Mouse (Mus musculus) granulocyte monocyte progenitor cell, adult 5-6 weeks (primary cell): Measurements from ENCODE around the gene Sccpdh. TPM values are rescaled to one million over a fixed set of nuclear protein-coding genes. Genes with fewer than 3 reads are reported as not detected.

Experiments
- ATAC-seq: replicated peaks from 2 replicates; pipeline ENCODE4 v1.8.0; 2016; ENCODE audit warnings: mild to moderate bottlenecking, moderate TSS enrichment, inconsistent platforms; ENCODE audit not compliant: poor library complexity, severe bottlenecking
- total RNA-seq, 2 experiments: library from RNA; stranded (forward) in 1 of 2; stranded (reverse) in 1 of 2; fragments of 200-712, 200-1000 nt in 1 of 2; fragments of >200 nt in 1 of 2; fragmentation: Nextera tagmentation in 1 of 2; gene quantifications; 2 replicates each; pipeline ENCODE4 v1.2.3; 2014 to 2017

The Sccpdh gene
- total RNA-seq, 2 experiments from 2014 or later = 14.8 to 60.4 TPM

- ATAC-seq = no peak
Observed at GRCm38 (mm10) chr1:179722811-179723469, 54.9 kb downstream of the Sccpdh start.

DNA sequence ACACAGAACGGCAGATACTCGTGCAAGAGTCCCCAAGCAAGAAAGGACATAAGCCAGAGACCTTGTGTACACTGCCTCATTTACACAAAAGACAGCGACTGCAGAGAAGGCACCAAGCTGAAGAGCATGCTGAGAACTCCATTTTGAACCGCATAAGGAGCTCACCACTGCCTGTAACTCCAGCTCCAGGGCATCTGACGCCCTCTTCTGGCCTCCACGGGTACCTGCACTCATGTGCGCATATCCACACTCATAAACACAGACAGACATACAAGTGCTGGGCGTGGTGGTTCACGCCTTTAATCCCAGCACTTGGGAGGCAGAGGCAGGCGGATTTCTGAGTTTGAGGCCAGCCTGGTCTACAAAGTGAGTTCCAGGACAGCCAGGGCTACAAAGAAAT, 60.7 kb downstream of the Sccpdh start:
- no peak for ATAC-seq

DNA sequence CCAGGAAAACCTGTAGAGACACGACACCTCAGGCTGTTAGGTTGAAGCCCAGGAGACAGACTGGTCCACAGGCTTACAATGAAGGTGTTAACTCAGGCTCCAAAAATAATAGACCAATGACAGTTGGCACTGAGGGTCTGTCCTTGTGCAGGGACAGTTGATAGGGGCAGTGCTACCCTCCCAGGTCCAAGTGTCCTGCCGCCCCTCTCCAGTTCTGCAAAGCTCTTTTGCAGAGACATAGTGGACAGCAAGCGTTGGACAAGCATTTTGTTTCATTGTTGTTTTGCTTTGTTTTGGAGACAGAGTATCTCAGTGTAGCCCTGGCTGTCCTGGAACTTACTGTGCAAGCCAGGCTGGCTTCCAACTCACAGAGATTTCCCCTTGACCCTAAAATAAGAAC, 63.4 kb downstream of the Sccpdh start:
- ATAC-seq = no peak

GRCm38 (mm10) chr1:179734500-179735474, 66.8 kb downstream of the Sccpdh start:
- ATAC-seq = peak; percentile 85

DNA sequence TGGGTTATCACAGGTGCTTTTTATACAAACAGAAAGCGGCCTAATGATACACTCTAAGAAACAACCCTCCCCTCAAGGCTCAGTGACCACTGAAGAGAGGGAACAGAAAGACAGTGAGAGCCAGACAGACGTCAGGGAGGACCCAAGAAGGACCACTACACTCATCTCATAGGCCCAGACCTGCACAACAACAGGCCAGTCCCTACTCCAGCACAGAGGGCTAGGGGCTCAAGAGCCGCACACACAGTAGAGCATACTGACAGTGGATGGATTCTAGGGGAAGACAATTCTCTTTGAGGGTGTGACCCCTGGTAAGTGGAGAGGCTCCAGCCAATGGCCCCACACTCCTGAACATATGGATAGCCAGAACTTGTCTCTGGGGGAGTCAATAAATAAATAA, 68.5 kb downstream of the Sccpdh start:
- ATAC-seq = no peak

Other genes starting within 250 kb of the Sccpdh start
- gene Smyd3, start 150.2 kb upstream of the Sccpdh start, total RNA-seq (2014; fragmentation: Nextera tagmentation) = 34.9 and 35.7 TPM in 2 replicates
- 29.7 and 30.2 TPM in 2 replicates for gene Smyd3, start 150.2 kb upstream of the Sccpdh start, total RNA-seq (2017)
- gene Tfb2m, start 121.9 kb upstream of the Sccpdh start, total RNA-seq (2014; fragmentation: Nextera tagmentation) = 34.0 and 37.0 TPM in 2 replicates
- 30.3 and 40.0 TPM in 2 replicates for gene Tfb2m, start 121.9 kb upstream of the Sccpdh start, total RNA-seq (2017)
- 15.8 and 17.5 TPM in 2 replicates for gene Cnst, start 121.8 kb upstream of the Sccpdh start, total RNA-seq (2014; fragmentation: Nextera tagmentation)
- gene Cnst, start 121.8 kb upstream of the Sccpdh start, total RNA-seq (2017) = 18.4 and 19.1 TPM in 2 replicates
- gene Kif28, start 77.1 kb downstream of the Sccpdh start, total RNA-seq (2014; fragmentation: Nextera tagmentation) = not detected in 2 replicates
- not detected in 2 replicates for gene Kif28, start 77.1 kb downstream of the Sccpdh start, total RNA-seq (2017)
- gene Gm10518, start 135.2 kb downstream of the Sccpdh start, total RNA-seq (2014; fragmentation: Nextera tagmentation) = 0.83 TPM in 1 of 2 replicates, not detected in the other
- gene Gm10518, start 135.2 kb downstream of the Sccpdh start, total RNA-seq (2017) = 0.30 TPM in 1 of 2 replicates, not detected in the other
- 38.1 and 38.4 TPM in 2 replicates for gene Ahctf1, start 135.5 kb downstream of the Sccpdh start, total RNA-seq (2014; fragmentation: Nextera tagmentation)
- gene Ahctf1, start 135.5 kb downstream of the Sccpdh start, total RNA-seq (2017) = 53.8 and 63.9 TPM in 2 replicates